Mouse (Mus musculus): ENCODE data around the gene Map2k6. TPM values are rescaled to one million over a fixed set of nuclear protein-coding genes. Genes with fewer than 3 reads are reported as not detected.

Map2k6 gene
- total RNA-seq, 1 experiment from 2014 or later = 15.1 TPM

DNA sequence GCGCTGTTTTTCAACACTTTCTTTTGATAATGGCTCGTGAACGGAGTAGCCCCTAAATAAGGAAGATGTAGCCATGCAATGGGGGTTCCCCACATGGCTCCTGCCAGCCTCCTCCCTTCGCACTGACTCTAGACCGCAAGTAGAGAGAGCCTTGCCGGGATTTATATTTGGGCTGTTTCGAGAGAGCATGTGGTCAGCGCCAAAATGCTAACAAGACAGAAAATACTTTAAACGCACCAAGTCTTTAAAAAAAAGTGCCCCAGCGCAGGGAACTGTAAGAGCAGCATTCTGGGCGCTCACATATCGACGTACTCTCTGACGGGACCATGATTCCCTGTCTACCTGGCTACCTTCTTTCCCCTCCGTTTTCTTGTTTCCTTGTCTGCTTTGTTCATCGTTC, 74.6 kb downstream of the Map2k6 start:
- ATAC-seq (replicated peaks; ENCODE audit: insufficient number of reproducible peaks, low FRiP score, low TSS enrichment, poor library complexity, severe bottlenecking) = no peak

DNA sequence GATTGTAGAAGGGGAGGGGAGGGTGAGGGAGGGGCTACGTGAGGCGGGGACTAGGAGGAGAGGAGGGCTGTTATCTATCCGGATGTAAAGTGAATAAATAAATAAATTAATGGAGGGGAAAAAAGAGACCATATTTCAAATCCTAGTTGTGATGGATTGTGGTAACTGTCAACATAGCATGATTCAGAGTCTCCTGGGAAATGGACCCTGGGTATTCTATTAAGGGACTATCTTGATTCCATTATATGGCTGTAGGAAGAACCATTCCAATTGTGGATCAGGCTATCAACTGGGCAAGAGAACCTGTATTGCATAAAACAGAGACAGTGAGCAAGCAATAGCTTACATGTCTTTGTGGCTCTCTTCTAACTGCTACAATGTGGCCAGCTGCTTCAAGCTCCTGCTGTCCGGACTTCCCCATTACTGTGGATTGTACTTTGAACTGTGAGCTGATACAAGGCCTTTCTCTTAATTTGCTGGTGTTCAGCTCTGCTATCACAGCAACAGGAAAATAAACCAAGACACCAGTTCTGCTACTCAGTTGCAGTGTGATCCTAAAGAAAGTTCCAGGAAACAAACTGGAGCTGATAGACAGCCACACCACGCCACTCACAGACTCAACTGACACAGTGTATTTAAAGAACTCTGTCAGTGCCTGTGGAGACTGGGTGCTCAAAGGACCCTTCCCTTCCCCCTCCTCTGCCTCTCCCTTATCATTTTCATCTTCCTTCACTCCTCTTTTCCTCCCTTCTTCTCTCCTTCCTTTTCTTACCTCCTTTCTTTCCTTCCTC, 77.6 kb downstream of the Map2k6 start:
- no peak for ATAC-seq (replicated peaks; ENCODE audit: insufficient number of reproducible peaks, low FRiP score, low TSS enrichment, poor library complexity, severe bottlenecking)

DNA sequence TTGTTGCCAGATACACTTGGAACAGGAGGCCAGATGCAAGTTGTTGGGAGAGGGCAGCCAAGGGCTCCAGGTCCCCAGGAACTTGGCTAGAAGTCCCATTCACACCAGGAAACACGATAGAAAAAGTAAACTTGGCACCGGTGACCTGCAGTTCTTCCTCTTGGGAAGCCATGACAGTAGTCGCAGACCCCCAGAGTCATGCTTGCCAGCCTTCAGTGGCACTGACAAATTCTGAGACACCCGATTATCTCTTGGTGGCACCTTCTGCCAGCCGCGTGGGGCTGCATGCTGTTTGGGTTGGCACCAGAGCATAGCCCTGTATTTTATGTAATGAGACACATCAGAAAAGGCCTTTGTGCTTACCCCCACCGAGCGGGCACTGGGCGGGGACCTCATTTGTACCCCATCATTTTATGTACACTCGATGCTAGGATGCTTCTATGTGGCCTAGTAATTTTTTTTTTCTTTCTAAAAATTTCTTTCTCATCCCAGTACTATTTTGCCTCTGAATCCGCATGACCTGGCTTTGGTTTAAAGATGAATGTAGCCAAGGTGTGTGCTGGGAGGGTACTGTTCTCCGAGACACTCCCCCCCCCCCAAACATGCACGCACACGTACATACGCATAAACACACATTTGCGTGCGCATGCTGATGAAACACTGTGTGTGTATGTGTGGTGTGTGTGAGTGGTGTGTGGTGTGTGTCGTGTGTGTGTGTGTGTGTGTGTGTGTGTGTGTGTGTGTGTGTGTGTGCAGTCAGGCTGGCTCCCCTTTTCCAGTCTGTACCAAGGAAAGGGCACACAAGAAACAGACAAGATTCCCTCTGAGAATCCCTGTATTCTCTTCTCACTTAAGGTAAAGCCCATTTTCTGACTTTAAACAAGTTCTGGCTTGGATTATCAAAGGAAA, 79.3 kb downstream of the Map2k6 start:
- no peak for ATAC-seq (replicated peaks; ENCODE audit: insufficient number of reproducible peaks, low FRiP score, low TSS enrichment, poor library complexity, severe bottlenecking)

DNA sequence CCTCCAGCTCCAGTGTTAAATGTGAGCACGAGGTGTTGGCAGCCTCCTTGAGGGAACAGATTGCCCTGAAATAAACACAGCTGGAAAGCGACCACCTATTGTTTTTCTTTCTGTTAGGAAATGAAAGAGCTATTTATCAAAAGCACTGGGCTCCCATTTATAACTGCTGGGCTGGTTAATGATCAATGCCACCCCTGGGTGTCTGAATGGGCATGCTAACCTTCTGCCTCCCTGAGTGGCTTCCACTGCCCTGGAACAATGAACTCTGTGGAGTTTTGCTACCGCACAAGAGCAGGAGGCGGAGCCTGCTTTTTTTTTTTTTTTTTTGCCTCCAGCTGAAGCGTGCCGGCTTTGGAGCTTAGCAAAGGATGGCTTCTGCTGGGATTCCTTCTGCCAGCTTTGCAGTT, 80.1 kb downstream of the Map2k6 start:
- ATAC-seq (replicated peaks; ENCODE audit: insufficient number of reproducible peaks, low FRiP score, low TSS enrichment, poor library complexity, severe bottlenecking) = no peak

DNA sequence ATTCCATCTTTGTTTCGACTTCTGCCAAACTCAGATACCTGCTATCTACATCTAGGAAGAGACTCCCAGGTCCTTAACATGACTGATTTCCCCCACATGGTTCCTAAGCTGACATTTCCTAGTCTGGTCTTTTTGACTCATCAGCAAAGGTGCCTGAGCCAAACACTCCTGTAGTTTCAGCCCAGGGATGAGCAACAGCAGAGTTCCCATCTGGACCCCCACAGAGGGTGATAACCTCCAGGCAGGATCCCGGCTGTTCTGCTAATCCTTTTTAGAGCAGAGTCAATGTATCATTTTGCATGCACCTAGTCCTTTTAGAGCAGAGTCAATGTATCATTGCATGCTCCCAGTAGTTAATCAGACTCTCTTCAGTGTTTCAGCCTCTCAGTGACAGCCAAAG, 82.5 kb downstream of the Map2k6 start:
- no peak for ATAC-seq (replicated peaks; ENCODE audit: insufficient number of reproducible peaks, low FRiP score, low TSS enrichment, poor library complexity, severe bottlenecking)

DNA sequence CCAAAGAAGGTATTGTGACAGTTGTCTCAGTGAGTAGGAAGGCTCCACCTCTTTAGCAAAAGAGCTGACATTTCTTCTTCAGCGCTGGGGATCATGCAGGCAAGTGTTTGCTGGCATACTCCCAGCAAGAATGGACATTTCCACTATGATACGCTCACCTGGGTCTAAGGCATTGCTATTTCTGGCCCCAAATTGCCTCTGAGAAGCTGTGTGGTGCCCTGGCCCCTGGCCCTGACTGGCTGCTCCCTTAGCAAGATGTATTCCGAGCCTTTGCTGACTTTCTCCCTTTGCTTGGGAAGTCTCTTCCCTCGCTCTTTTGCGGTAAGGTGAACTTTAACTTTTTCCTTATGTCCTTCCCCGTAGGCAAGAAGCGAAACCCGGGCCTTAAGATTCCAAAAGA, 83.3 kb downstream of the Map2k6 start:
- no peak for ATAC-seq (replicated peaks; ENCODE audit: insufficient number of reproducible peaks, low FRiP score, low TSS enrichment, poor library complexity, severe bottlenecking)

DNA sequence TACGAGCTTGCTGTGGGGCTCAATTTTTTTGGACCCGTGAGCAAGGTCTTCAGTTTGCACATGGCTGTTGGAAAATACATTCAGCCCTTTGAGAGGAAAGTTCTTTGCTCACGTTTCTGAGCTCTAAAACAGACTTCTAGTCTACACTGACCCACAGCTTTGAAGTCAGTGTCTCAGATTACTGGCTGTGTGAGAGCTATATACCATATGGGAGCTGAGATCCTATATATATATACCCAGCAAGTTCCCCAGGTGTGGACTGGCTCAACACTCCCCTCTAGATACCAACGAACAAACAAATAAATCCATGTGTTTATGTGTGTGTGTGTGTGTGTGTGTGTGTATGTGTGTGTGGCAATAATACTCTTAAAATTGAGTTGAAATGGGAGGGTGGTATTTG, 83.7 kb downstream of the Map2k6 start:
- ATAC-seq (replicated peaks; ENCODE audit: insufficient number of reproducible peaks, low FRiP score, low TSS enrichment, poor library complexity, severe bottlenecking) = no peak

DNA sequence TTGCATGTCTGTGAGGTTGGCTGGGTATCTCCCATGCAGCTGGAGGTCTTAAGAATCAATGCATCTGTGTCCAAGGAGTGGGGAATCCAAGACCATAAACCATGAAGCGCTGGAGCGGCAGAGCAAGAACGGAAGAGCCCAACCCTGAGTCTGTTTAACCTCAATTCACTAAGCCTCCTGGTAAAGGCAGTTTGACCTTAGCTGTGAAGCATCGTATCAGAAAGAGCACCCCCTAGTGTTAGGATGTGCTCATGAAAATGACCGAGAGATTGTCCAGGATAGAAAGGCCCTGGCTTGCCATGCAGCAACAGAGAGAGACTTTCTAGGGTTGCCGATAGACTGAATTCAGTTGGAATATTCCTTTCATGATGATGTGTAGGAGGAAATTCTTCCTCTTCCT, 84.2 kb downstream of the Map2k6 start:
- ATAC-seq (replicated peaks; ENCODE audit: insufficient number of reproducible peaks, low FRiP score, low TSS enrichment, poor library complexity, severe bottlenecking) = peak; percentile 78; the same call in 1 of the 2 replicates

DNA sequence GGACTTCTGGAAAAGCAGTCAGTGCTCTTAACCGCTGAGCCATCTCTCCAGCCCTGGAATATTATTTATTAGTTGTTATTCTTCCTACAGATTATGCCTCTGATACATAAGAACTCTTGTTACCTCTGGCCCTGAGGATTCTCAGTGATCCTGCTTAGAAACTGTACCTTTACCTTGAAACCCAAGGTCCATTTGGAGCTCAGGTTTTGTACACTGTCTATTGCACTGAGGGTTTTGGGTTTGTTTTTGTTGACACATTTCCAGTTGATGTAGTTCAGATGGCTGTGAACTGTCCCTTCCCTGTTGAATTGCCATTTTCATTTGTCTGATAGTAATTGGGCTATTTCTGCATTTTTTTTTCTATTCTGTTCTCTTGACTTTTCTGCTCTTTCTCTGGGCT, 85.5 kb downstream of the Map2k6 start:
- no peak for ATAC-seq (replicated peaks; ENCODE audit: insufficient number of reproducible peaks, low FRiP score, low TSS enrichment, poor library complexity, severe bottlenecking)

DNA sequence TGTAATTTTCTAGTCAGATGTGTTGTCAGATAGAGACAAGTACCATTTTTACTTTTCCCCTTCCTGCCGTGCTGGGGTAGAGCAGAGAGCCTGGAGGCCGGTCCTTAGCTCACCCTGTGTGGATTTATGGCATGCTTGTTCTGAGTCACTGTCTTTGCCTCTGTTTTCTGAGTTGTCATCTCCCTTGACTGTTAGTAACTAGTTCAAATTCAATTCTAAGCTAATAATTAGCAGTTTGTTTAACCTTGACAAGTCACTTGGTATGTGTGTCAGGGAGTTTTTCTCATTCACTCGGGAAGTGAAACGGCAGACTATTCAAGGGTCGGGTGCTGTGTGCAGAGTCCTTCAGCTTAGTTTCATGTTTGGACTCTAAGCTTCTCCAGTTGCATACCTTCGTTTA, 86.2 kb downstream of the Map2k6 start:
- ATAC-seq (replicated peaks; ENCODE audit: insufficient number of reproducible peaks, low FRiP score, low TSS enrichment, poor library complexity, severe bottlenecking) = no peak

DNA sequence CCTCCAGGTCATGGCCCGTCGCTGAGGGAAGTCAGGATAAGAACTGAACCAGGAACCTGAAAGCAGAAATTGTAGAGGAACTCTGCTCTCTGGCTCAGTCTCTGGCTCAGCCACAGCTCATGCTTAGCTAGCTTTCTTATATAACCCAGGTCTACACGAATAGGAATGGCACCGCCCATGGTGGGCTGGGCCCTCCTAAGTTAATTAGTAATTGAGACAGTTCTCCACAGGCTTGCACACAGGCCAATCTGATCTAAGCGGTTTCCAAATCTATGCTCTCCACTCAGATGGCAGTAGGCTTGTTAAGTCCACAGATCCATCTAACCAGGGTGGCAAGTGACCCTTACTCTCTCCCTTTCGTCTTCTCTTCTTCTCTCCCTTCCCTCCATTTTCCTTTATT, 88.9 kb downstream of the Map2k6 start:
- ATAC-seq (replicated peaks; ENCODE audit: insufficient number of reproducible peaks, low FRiP score, low TSS enrichment, poor library complexity, severe bottlenecking) = no peak

DNA sequence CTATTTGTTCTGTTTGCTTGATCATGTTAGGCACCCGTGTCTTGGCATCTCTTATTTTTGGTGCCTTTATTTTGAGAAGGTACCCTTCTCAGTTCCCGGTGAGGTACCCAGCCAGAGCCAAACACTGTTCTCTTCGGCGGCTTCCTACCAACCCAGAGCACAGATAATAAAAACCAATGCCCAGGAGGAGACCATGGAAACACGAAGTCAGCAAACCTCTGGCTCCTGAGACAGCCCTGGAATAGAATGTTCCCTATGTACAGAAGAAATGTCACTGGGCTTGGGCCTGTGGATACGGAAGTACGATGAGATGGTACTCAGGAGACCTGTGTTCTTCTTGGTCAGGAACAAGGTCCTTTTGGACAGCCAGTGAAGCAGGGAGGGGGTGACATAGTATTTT, 89.4 kb downstream of the Map2k6 start:
- ATAC-seq (replicated peaks; ENCODE audit: insufficient number of reproducible peaks, low FRiP score, low TSS enrichment, poor library complexity, severe bottlenecking) = no peak

DNA sequence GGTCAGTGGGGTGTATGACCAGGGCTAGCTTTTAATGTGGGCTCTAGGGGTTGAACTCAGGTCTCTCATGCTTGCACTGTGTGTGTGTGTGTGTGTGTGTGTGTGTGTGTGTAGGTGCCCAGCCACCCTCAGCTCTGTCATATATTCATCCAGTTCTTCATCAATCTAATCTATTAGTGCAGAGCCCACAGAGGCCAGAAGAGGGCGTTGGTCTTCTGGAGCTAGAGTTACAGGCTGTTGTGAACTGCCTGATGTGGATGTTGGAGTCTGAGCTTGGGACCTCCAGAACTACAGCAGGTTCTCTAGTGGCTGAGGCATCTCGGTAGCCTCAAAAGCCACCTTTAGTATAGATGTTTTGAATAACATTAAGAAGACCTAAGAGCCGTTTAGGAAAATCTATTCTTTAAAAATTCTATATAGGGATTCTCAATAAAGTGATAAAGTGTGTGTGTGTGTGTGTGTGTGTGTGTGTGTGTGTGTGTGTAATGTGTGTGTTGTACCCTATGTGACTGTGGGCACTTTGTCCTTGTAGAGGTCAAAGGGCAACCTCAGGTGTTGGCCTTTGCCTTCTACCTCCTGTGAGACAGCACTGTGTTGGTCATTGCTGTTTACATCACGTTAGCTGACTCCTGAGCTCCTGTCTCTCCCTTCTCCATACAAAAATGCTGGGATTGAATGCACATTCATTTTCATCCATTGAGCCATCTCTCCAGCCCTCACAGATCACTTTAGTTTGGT, 96.6 kb downstream of the Map2k6 start:
- ATAC-seq (replicated peaks; ENCODE audit: insufficient number of reproducible peaks, low FRiP score, low TSS enrichment, poor library complexity, severe bottlenecking) = no peak

DNA sequence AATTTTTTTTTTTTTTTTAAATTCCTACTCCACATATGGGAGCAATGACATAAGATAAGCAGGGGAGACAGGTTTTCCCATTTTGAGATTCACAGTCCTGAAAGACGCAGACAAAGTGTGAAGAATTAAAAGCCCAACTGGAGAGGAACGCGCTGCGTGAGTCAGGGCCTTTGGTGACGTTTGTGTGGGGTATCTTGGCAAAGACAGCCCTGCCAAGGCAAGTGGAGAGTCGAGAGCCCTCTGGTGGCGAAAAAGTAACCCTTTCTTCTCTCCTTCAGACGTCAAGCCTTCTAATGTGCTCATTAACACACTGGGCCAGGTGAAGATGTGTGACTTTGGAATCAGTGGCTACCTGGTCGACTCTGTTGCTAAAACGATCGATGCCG, 97.1 kb downstream of the Map2k6 start:
- ATAC-seq (replicated peaks; ENCODE audit: insufficient number of reproducible peaks, low FRiP score, low TSS enrichment, poor library complexity, severe bottlenecking) = peak; percentile 48; the same call in 1 of the 2 replicates

DNA sequence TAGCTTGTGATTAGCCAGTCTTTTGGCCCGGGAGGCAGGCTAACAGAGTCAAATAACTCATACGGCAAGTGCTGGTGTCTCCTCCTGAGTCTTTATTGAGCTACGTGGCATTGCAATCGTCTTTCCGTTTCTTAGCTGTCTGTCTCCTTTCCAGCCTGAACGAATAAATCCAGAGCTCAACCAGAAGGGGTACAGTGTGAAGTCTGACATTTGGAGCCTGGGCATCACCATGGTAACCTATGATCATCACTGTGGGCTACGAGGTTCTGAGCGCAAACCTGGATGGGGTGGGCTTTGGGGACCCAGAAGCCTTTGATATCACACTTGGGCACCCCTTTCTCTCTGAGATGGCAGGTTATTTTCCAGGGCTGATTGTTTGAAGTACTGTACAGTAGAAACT, 98.8 kb downstream of the Map2k6 start:
- no peak for ATAC-seq (replicated peaks; ENCODE audit: insufficient number of reproducible peaks, low FRiP score, low TSS enrichment, poor library complexity, severe bottlenecking)

DNA sequence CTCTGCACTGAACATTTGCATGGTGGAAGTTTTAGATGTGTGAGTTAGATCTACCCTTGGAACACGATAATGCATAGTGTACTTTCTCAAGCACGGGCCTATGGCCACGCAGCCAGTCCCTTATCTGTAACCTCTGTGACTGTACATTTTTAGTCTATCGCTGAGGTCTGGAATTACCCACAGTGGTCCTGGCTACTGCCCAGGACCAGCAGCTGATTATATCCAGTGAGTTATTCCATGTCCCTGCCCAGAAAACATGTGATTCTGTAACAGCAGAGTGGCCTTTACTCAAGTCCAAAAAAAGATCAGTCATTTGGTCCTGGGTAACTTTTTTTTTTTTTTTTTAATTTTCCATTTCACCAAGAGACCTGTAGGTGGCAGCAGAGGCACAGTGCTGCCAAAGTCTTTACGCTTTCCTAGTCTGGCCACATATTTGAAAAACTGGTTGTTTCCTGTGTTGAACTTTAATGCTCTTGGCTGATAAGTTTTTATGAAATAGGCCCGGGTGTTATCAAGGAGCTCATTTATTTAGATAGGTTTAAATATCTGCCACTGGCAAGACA, 99.8 kb downstream of the Map2k6 start:
- ATAC-seq (replicated peaks; ENCODE audit: insufficient number of reproducible peaks, low FRiP score, low TSS enrichment, poor library complexity, severe bottlenecking) = no peak

DNA sequence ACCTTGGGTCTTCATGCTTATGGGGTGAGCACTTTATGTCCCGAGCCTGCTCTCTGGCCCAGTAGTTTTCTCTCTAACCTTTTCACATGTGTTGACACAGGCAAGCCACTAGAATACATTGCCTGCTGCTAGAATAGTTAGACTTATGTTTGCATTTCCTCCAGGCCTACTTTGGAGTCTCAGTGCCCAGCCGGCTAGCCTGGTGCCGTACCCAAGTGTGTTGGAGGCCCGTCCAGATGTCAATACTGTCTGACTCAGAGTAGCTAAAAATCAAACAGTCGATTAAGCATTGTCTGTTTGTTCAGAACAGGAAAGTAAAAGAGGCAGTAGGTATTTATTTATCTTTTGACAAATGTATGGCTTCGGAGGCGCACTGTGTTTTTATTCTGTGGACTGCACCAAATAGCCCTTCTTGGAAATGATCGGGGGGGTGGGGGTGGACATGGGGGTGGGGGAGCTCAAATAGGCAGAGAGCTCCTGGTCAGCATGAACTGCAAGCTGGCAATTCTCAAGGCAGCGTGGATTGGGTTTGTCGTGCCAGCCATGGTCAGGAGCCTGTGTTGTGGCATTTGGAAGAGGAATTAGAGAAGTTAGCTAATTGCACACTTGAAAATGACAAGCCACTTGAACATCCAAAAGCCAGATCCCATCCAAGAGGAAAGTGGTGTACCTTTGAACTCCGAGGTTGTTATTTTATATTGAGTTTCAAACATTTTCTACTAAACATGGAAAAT, 104.2 kb downstream of the Map2k6 start:
- ATAC-seq (replicated peaks; ENCODE audit: insufficient number of reproducible peaks, low FRiP score, low TSS enrichment, poor library complexity, severe bottlenecking) = no peak

DNA sequence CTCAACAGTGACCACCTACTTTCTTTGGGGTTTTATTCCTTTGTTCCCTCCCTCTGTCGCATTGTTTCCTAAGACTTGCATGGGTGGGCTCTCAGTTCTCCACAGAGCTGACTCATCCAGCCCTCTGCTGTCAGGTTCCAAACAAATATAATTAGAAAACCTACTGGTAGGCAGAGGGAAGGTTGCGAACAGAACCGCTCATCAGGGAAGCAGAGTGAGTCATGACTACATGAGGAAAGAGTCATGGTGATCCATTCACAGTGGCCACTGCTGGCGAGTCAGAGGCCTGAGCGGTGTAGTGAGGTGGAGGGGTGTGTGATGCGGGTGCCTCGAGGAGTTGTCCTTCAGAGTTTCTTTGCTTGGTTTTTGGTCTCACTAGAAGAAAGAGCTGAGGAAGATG, 112.5 kb downstream of the Map2k6 start:
- no peak for ATAC-seq (replicated peaks; ENCODE audit: insufficient number of reproducible peaks, low FRiP score, low TSS enrichment, poor library complexity, severe bottlenecking)

Measured in monocyte, adult 5-6 weeks (primary cell).